Mouse (Mus musculus) hematopoietic stem cell, adult 5-6 weeks (primary cell): ENCODE measurements around the gene Tro. TPM values are rescaled to one million over a fixed set of nuclear protein-coding genes. Genes with fewer than 3 reads are reported as not detected.

Experiments
- ATAC-seq, 2 experiments: fragments of 125-278 bp in 1 of 2; replicated peaks in 1 of 2; 2 replicates each; pipeline ENCODE4 v1.8.0; 2016 to 2017; ENCODE audit warnings: inconsistent platforms in 2 of 2, mild to moderate bottlenecking in 2 of 2, moderate number of reproducible peaks in 2 of 2, low read depth in 1 of 2, moderate TSS enrichment in 1 of 2; ENCODE audit not compliant: low FRiP score in 2 of 2, poor library complexity in 2 of 2, severe bottlenecking in 2 of 2, insufficient read depth in 1 of 2, low TSS enrichment in 1 of 2
- total RNA-seq: library from RNA; stranded (forward); fragments of 172-1452, 232-1000 nt; gene quantifications from 2 replicates; pipeline ENCODE4 v1.2.3, GENCODE M21; 2017

Gene Tro
- 2.9 and 3.3 TPM in 2 replicates for total RNA-seq

DNA sequence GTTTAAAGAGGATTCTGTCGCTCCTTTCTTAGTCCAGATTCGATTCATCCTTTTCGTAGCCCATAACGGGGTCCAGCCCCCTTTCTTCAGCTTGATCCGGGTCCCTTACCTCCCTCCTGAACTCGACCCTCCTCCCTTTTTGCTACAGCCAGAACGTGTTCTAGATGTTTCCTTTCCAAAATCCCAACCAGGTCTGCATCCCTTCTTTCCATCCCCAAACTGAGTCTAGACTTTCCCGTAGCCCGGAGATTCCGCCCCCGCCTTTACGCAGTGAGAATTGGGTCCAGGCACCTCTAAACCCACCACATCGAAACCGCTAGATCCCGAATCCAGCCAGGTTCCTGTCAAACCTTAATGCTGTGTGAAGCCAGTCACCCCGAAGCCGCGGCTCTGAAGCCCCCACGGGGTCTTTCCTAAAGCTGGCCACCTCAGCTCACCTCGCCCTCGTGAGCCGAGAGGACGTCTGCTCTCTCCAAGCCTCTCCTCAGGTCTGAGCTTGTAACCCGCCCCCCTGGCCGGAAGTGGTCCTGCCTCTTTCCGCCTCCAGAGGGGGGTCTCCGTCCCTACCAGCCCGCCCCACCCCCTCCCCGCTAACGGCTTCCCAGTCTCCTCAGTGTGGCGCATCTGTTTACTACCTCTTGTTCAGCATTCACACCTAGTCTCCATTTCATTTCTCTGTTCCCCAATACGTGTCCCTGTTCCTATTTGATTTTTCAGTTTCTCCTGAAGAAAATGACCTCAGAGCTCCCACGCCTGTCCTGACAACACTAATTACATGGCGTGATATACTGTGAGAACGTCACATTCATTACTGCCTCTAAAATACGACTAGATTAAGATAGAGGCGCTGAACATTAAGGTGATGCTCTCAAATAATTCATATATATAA, at the start of gene Tro:
TSS of gene Tro (minus strand) at position 676 of the 889 bp plus-strand sequence.
- ATAC-seq = peak in 1 of 2 experiments; percentile 42; a peak in 2 of 4 replicates

DNA sequence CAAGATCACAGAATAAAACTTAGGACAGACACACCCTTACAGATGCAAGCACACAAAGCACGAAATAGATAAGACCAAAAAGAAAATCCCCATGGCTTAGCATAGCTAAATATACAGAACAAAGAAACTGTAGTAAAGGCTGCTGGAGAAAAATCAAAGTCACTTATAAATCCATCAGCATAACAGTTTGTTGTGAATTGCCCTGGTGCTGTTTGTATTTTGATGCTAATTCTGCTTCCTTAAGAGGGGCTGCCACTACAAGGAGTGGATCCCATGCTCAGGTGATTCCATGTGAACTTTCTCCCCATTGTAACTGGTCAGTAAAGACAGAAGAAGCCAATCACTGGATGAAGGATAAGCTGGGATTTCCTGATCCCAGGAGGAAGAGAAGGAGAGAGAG, 20.1 kb upstream of the Tro start:
- ATAC-seq = no peak

DNA sequence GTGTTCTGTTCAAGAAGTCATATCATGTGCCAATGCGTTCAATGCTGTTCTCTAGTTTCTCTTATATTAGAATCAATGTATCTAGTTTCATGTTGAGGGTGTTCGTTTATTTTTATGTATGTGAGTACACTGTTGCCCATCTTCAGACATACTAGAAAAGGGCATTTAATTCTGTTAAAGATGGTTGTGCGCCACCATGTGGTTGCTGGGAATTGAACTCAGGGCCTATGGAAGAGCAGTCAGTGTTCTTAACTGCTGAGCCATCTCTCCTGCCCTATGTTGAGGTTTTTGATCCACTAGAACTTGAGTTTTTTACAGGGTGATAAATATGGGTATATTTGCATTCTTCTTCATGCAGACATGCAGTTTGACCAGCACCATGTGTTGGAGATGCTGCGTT, 5.4 kb upstream of the Tro start:
- ATAC-seq = no peak

GRCm38 (mm10) chrX:150657797-150658118, 375 bp upstream of the Tro start:
- ATAC-seq = no peak

DNA sequence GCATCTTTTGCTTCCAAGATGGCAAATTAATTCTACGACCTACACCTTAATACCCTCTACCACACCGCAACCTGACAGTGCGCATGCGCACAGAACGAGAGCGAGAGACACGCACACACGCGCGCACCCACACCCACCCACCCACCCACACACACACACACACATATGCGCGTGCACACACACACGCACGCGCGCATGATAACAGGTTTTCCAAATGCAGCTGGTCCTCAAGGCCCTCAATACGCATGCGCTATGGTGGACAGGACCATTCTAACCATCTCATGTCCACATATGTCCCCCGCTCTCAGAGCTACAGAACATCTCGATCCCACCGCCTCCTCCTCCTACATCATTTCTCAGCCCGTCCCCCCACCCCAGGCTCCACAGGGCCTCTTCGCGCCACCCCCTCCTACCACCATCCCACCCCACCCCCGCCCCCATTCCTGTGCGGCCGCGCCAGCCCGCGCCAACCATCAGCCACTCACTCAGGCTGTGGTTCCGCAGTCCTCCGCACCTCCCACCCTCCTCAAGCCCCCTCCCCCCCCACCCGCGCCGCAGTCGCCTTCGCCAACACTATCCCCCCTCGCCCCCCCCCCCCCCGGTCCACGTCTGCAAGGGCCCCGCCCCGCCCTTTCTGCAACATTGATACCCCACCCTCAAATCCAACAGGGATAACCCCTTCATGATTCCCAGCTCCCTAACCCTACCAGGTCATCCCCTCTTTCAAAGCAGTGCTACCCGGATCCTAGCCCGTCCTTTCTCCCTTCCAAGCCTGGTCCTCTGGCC, 1.1 kb downstream of the Tro start:
- no peak for ATAC-seq

- no peak for ATAC-seq
These were observed 21.0 kb downstream of the Tro start for GRCm38 (mm10) chrX:150636421-150636820.

- no peak for ATAC-seq
These were observed 58.5 kb downstream of the Tro start for GRCm38 (mm10) chrX:150598882-150599281.

Other genes starting within 250 kb of the Tro start
- 22.1 and 38.1 TPM in 2 replicates for gene Tmem29, start 198.4 kb downstream of the Tro start, total RNA-seq
- not detected in 2 replicates for gene Alas2, start 110.2 kb downstream of the Tro start, total RNA-seq
- 1.7 and 5.8 TPM in 2 replicates for gene Pfkfb1, start 69.4 kb downstream of the Tro start, total RNA-seq
- gene Apex2, start 67.7 kb downstream of the Tro start, total RNA-seq = 7.7 and 15.6 TPM in 2 replicates
- gene Maged2, start 156.8 kb upstream of the Tro start, total RNA-seq = 14.5 and 22.4 TPM in 2 replicates